Mouse (Mus musculus): ENCODE measurements at regions not wholly inside any gene's neighbourhood (a gene's known extent, or its start where the extent isn't known, plus 50 kb on each side); places are given as distances from the start of the nearest gene placed in this dataset.

- H3K27ac ChIP-seq (ENCODE audit: control insufficient read depth, insufficient read depth, low read depth, low read length, poor library complexity): no peak overlapping the region
- H3K4me3 ChIP-seq (replicated peaks; ENCODE audit: control insufficient read depth, low read depth, low read length): no peak overlapping the region
- no peak for TF ChIP-seq POLR2A (IDR thresholded peaks at IDR 0.05; ENCODE audit: borderline replicate concordance, control insufficient read depth, low read depth, low read length)
- no peak for TF ChIP-seq CTCF (IDR thresholded peaks at IDR 0.05; ENCODE audit: control insufficient read depth, insufficient read depth, low read length)
- WGBS: 80% methylated on average over 11 of the region's 11 CpGs
- no peaks in the 10 kb centered on the region for H3K4me1 ChIP-seq (ENCODE audit: control insufficient read depth, insufficient read depth, low read length)
Measured at GRCm38 (mm10) chr5:106392213-106392612, 65.8 kb downstream of the Barhl2 start.

GRCm38 (mm10) chr5:106386621-106387020, 71.3 kb downstream of the Barhl2 start:
- 89% methylated on average over 7 of the region's 7 CpGs for WGBS

GRCm38 (mm10) chr5:106385838-106386237, 72.1 kb downstream of the Barhl2 start:
- TF ChIP-seq POLR2A (IDR thresholded peaks at IDR 0.05; ENCODE audit: borderline replicate concordance, control insufficient read depth, low read depth, low read length): no peak
- TF ChIP-seq CTCF (IDR thresholded peaks at IDR 0.05; ENCODE audit: control insufficient read depth, insufficient read depth, low read length): no peak
- no peak overlapping the region for H3K27ac ChIP-seq (ENCODE audit: control insufficient read depth, insufficient read depth, low read depth, low read length, poor library complexity)
- 87% methylated on average over 8 of the region's 8 CpGs for WGBS
- H3K4me3 ChIP-seq (replicated peaks; ENCODE audit: control insufficient read depth, low read depth, low read length): no peak overlapping the region
- no peaks in the 10 kb centered on the region for H3K4me1 ChIP-seq (ENCODE audit: control insufficient read depth, insufficient read depth, low read length)

More at GRCm38 (mm10) chr5:106386621-106387020, 71.3 kb downstream of the Barhl2 start:
- Histone ChIP-seq H3K4me3 (replicated peaks; ENCODE audit: control insufficient read depth, low read depth, low read length) (no peak overlapping the region), H3K27ac (ENCODE audit: control insufficient read depth, insufficient read depth, low read depth, low read length, poor library complexity) (no peak overlapping the region), H3K4me1 (ENCODE audit: control insufficient read depth, insufficient read depth, low read length) (no peaks in the 10 kb centered on the region)
- TF ChIP-seq POLR2A (IDR thresholded peaks at IDR 0.05; ENCODE audit: borderline replicate concordance, control insufficient read depth, low read depth, low read length): no peak

- 84% methylated on average over 6 of the region's 6 CpGs for WGBS
- H3K4me3 ChIP-seq (replicated peaks; ENCODE audit: control insufficient read depth, low read depth, low read length): no peak overlapping the region
- H3K4me1 ChIP-seq (ENCODE audit: control insufficient read depth, insufficient read depth, low read length): no peaks in the 10 kb centered on the region
- TF ChIP-seq CTCF (IDR thresholded peaks at IDR 0.05; ENCODE audit: control insufficient read depth, insufficient read depth, low read length) (no peak), POLR2A (IDR thresholded peaks at IDR 0.05; ENCODE audit: borderline replicate concordance, control insufficient read depth, low read depth, low read length) (no peak)
- H3K27ac ChIP-seq (ENCODE audit: control insufficient read depth, insufficient read depth, low read depth, low read length, poor library complexity): no peak overlapping the region
Measured at GRCm38 (mm10) chr5:106385219-106385618, 72.7 kb downstream of the Barhl2 start.

- Histone ChIP-seq H3K4me3 (replicated peaks; ENCODE audit: control insufficient read depth, low read depth, low read length) (no peak overlapping the region), H3K27ac (ENCODE audit: control insufficient read depth, insufficient read depth, low read depth, low read length, poor library complexity) (no peak overlapping the region), H3K4me1 (ENCODE audit: control insufficient read depth, insufficient read depth, low read length) (no peaks in the 10 kb centered on the region)
- 52% methylated on average over 6 of the region's 6 CpGs for WGBS
- no peak for TF ChIP-seq CTCF (IDR thresholded peaks at IDR 0.05; ENCODE audit: control insufficient read depth, insufficient read depth, low read length)
- TF ChIP-seq POLR2A (IDR thresholded peaks at IDR 0.05; ENCODE audit: borderline replicate concordance, control insufficient read depth, low read depth, low read length): no peak
Measured at GRCm38 (mm10) chr5:106384138-106384770, 73.7 kb downstream of the Barhl2 start.

GRCm38 (mm10) chr5:106381919-106382318, 76.0 kb downstream of the Barhl2 start:
- TF ChIP-seq POLR2A (IDR thresholded peaks at IDR 0.05; ENCODE audit: borderline replicate concordance, control insufficient read depth, low read depth, low read length): no peak
- TF ChIP-seq CTCF (IDR thresholded peaks at IDR 0.05; ENCODE audit: control insufficient read depth, insufficient read depth, low read length): no peak
- no peak overlapping the region for H3K4me3 ChIP-seq (replicated peaks; ENCODE audit: control insufficient read depth, low read depth, low read length)
- H3K4me1 ChIP-seq (ENCODE audit: control insufficient read depth, insufficient read depth, low read length): no peaks in the 10 kb centered on the region
- H3K27ac ChIP-seq (ENCODE audit: control insufficient read depth, insufficient read depth, low read depth, low read length, poor library complexity): no peak overlapping the region
- 84% methylated on average over 3 of the region's 3 CpGs for WGBS

GRCm38 (mm10) chr5:106380631-106381285, 77.2 kb downstream of the Barhl2 start:
- H3K4me3 ChIP-seq (replicated peaks; ENCODE audit: control insufficient read depth, low read depth, low read length): no peak overlapping the region
- no peak overlapping the region for H3K27ac ChIP-seq (ENCODE audit: control insufficient read depth, insufficient read depth, low read depth, low read length, poor library complexity)
- no peak for TF ChIP-seq POLR2A (IDR thresholded peaks at IDR 0.05; ENCODE audit: borderline replicate concordance, control insufficient read depth, low read depth, low read length)
- TF ChIP-seq CTCF (IDR thresholded peaks at IDR 0.05; ENCODE audit: control insufficient read depth, insufficient read depth, low read length): no peak
- H3K4me1 ChIP-seq (ENCODE audit: control insufficient read depth, insufficient read depth, low read length): no peaks in the 10 kb centered on the region
- 36% methylated on average over 9 of the region's 9 CpGs for WGBS

- Histone ChIP-seq H3K4me3 (replicated peaks; ENCODE audit: control insufficient read depth, low read depth, low read length) (no peak overlapping the region), H3K4me1 (ENCODE audit: control insufficient read depth, insufficient read depth, low read length) (no peaks in the 10 kb centered on the region), H3K27ac (ENCODE audit: control insufficient read depth, insufficient read depth, low read depth, low read length, poor library complexity) (no peak overlapping the region)
- TF ChIP-seq CTCF (IDR thresholded peaks at IDR 0.05; ENCODE audit: control insufficient read depth, insufficient read depth, low read length): no peak
- TF ChIP-seq POLR2A (IDR thresholded peaks at IDR 0.05; ENCODE audit: borderline replicate concordance, control insufficient read depth, low read depth, low read length): no peak
- 84% methylated on average over 25 of the region's 25 CpGs for WGBS
Measured at GRCm38 (mm10) chr5:106376781-106377525, 81.0 kb downstream of the Barhl2 start.
